Mouse (Mus musculus) intestine, embryonic 14.5 days (tissue): ENCODE results near the gene Zbtb16. TPM values are rescaled to one million over a fixed set of nuclear protein-coding genes. Genes with fewer than 3 reads are reported as not detected.

Experiments used
- ATAC-seq: fragments of 200-750 bp; cut with Nextera tagmentation; replicated peaks from 2 replicates; pipeline ENCODE4 v1.8.0; 2017; ENCODE audit warnings: low read depth, moderate number of reproducible peaks, moderate TSS enrichment, moderate library complexity; ENCODE audit not compliant: low FRiP score, low TSS enrichment
- DNase-seq: peaks from one replicate; pipeline ENCODE4 v3.0.0-alpha.2; 2018; ENCODE audit warnings: low spot score
- H3K27ac ChIP-seq: fragments of 300-500 bp; sonication (generic); 2 replicates; pipeline ENCODE4 v1.5.1; 2014; ENCODE audit warnings: low read depth, mild to moderate bottlenecking, control low read depth
- H3K27me3 ChIP-seq: fragments of 300-500 bp; sonication (generic); replicated peaks from 2 replicates; pipeline ENCODE4 v1.6.1; 2014; ENCODE audit warnings: low read length, control low read depth; ENCODE audit not compliant: control insufficient read depth, insufficient read depth
- H3K36me3 ChIP-seq: fragments of 300-500 bp; sonication (generic); 2 replicates; pipeline ENCODE4 v1.6.1; 2014; ENCODE audit warnings: low read length, control low read depth; ENCODE audit not compliant: control insufficient read depth, insufficient read depth
- H3K4me1 ChIP-seq: fragments of 300-500 bp; sonication (generic); replicated peaks from 2 replicates; pipeline ENCODE4 v1.6.1; 2014; ENCODE audit warnings: low read length, control low read depth, mixed read lengths; ENCODE audit not compliant: control insufficient read depth, insufficient read depth
- H3K4me2 ChIP-seq: fragments of 300-500 bp; sonication (generic); 2 replicates; pipeline ENCODE4 v1.6.1; 2014; ENCODE audit warnings: low read length
- H3K4me3 ChIP-seq: fragments of 300-500 bp; sonication (generic); 2 replicates; pipeline ENCODE4 v1.5.1; 2014; ENCODE audit warnings: low read depth, low read length, control low read depth, mixed read lengths
- H3K9ac ChIP-seq: fragments of 300-500 bp; sonication (generic); 2 replicates; pipeline ENCODE4 v1.6.1; 2014; ENCODE audit warnings: mild to moderate bottlenecking, low read length
- H3K9me3 ChIP-seq: fragments of 300-500 bp; sonication (generic); 2 replicates; pipeline ENCODE4 v1.6.1; 2016; ENCODE audit warnings: low read length, control low read depth; ENCODE audit not compliant: control insufficient read depth
- WGBS: fragments of 180-500 bp; shearing (Covaris S2); extraction: QIAGEN DNeasy Blood & Tissue Kit; methylation state at CpG from one replicate; pipeline ENCODE4 v1.1.7; 2014; 5-methylcytosine and 5-hydroxymethylcytosine counted together
- polyA plus RNA-seq: library from polyadenylated mRNA; unstranded; fragments of >200 nt; fragmentation: Nextera tagmentation; extraction: Ambion mirVana; gene quantifications from 2 replicates; pipeline ENCODE4 v1.2.1, GENCODE M21; 2014

Gene Zbtb16
- polyA plus RNA-seq, 1 experiment from 2014 or later = 2.4 TPM

DNA sequence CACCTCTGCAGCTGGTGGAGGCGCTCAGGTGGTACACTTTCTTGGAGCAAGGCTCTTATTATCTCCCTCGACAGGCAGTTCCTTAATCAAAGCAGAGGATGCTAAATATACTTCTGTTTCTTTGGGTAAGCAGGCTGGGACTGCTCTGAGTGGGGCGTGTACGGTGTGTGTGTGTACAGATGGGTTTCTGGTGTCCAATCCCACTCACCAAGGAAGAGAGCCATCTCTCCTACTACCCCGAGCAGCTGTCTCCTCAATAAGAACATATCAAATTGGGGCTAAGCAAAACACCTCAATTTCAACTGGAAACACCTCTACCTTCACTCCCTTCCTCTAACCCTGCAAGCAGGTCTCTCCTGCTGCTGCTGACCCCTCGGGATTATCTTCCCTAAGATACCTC is 162.8 kb downstream of the Zbtb16 start:
- H3K4me3 ChIP-seq = no peak overlapping the region
- ATAC-seq (no peak), DNase-seq (no peak)
- 74% methylated on average over 6 of the region's 6 CpGs for WGBS
- no peak overlapping the region for H3K9ac ChIP-seq
- H3K4me1 ChIP-seq = peaks cover 13% of the 10 kb centered on the region
- no peaks in the 10 kb centered on the region for H3K27me3 ChIP-seq
- no peaks in the 10 kb centered on the region for H3K36me3 ChIP-seq
- no peak overlapping the region for H3K4me2 ChIP-seq
- no peaks in the 10 kb centered on the region for H3K9me3 ChIP-seq
- no peak overlapping the region for H3K27ac ChIP-seq

DNA sequence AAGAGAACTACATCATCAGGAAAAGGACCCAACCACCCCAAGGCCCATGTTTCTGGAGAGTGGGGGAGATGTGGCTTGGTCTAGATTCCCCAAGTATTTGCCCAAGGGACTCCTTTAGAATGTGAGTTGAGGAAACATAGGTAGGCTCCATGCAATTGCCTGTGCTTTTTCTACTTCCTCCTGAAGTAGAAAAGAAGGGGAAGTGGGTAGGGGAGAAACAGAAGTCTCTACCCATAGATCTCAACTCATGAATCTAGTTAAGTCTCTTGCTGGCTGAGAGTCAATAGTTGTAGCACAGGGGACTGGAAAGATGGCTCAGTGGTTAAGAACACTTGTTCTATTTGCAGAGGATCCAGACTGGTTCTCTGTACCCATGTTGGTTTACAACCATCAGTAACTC is 164.2 kb downstream of the Zbtb16 start:
- Histone ChIP-seq H3K9me3 (no peaks in the 10 kb centered on the region), H3K9ac (no peak overlapping the region), H3K27ac (no peak overlapping the region), H3K4me3 (no peak overlapping the region), H3K36me3 (no peaks in the 10 kb centered on the region), H3K4me2 (no peak overlapping the region), H3K4me1 (peaks cover 13% of the 10 kb centered on the region), H3K27me3 (no peaks in the 10 kb centered on the region)
- no peak for ATAC-seq
- DNase-seq = no peak

DNA sequence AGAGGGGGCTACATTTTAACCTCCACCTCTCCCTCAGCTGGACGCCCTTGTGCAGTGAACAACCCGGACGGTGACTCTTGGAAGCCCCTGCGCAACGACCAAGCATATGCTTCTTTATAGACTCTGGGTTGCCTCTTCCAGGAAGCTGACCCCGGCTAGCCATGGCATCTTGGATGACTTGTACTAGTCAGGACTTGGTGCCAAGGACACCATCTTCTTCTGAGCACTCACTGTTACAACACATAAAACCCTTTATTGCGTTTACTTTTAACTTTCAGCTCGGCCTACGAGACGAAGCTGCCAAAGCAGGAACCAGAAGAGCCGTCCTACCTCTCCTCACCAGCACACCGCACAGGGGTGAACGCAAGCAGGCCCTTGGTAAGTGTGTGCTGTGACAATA is 165.9 kb downstream of the Zbtb16 start:
- Histone ChIP-seq H3K9me3 (no peaks in the 10 kb centered on the region), H3K4me2 (no peak overlapping the region), H3K27me3 (no peaks in the 10 kb centered on the region), H3K27ac (no peak overlapping the region), H3K36me3 (no peaks in the 10 kb centered on the region), H3K4me1 (peaks cover 9% of the 10 kb centered on the region), H3K9ac (no peak overlapping the region), H3K4me3 (no peak overlapping the region)
- 79% methylated on average over 13 of the region's 13 CpGs for WGBS
- no peak for DNase-seq
- ATAC-seq = no peak

DNA sequence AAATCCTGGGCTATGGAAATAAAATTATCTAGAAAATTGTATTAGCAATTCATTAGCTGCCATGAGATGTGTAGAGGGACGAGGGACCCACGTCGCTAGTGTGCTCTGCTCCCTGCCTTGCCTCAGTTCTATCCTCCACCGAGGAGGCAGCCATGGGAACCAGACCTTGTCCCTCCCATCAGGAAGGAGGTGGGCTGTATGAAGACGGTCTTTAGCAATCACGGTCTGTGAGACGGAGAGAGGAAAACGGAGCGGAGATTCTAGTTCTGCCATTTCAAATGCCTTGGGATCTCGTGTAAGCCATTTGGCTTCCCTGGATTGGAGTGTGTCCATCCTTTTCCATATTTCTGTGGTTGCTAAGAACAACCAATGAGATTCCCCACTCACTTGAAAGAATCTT is 166.3 kb downstream of the Zbtb16 start:
- H3K36me3 ChIP-seq = no peaks in the 10 kb centered on the region
- H3K27ac ChIP-seq = no peak overlapping the region
- H3K9ac ChIP-seq = no peak overlapping the region
- WGBS = 78% methylated on average over 10 of the region's 10 CpGs
- peaks cover 7% of the 10 kb centered on the region for H3K4me1 ChIP-seq
- DNase-seq = no peak
- H3K4me2 ChIP-seq = no peak overlapping the region
- H3K4me3 ChIP-seq = no peak overlapping the region
- no peak for ATAC-seq
- no peaks in the 10 kb centered on the region for H3K9me3 ChIP-seq
- H3K27me3 ChIP-seq = no peaks in the 10 kb centered on the region

DNA sequence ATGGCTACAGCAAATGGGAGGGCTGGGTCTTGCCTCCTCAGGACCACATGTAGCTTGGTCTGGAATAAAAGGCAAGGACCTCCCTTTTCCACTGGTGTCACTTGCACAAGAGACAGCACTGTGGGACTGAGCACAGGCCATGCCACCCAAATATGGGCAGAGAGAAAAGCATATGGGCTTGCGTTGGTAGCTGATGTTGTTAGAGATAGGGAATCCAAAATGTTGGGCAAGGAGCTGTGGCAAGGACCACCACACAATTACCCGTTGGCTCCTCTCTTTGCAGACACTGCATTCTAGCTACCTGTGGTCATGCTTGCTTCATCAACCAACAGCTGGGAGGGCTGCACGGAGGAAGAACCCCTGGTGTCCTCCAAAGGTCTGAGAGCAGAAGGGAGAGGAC is 169.3 kb downstream of the Zbtb16 start:
- H3K9ac ChIP-seq = no peak overlapping the region
- H3K27me3 ChIP-seq = no peaks in the 10 kb centered on the region
- no peak for ATAC-seq
- no peak overlapping the region for H3K4me2 ChIP-seq
- WGBS = 83% methylated on average over 3 of the region's 3 CpGs
- peaks cover 12% of the 10 kb centered on the region for H3K4me1 ChIP-seq
- no peak overlapping the region for H3K27ac ChIP-seq
- no peak overlapping the region for H3K4me3 ChIP-seq
- DNase-seq = no peak
- H3K36me3 ChIP-seq = no peaks in the 10 kb centered on the region
- no peaks in the 10 kb centered on the region for H3K9me3 ChIP-seq

DNA sequence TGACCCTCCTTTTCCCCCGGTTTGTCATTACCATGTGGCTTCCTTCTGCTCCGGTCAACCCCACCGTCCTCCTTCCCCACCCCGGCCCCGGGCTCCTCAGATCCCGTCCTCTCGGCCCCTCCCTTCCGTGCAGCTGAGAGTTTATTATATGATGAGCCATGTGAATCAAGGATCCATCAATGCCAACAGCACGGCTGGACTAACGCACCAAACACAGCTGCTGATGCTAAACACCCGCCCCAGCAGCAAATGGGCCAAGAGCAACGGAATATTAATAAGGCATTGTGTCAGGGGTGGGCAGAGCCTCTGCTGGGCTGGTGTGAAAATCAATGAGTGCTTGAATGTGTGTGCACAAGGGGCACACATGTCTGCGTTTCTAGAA is 173.0 kb downstream of the Zbtb16 start:
- peaks cover 12% of the 10 kb centered on the region for H3K4me1 ChIP-seq
- DNase-seq (no peak), ATAC-seq (peak; percentile 53; the same call in 1 of the 2 replicates)
- peaks cover 5% of the 10 kb centered on the region; the same call in 1 of the 2 replicates for H3K9me3 ChIP-seq
- no peak overlapping the region for H3K9ac ChIP-seq
- no peak overlapping the region for H3K27ac ChIP-seq
- no peaks in the 10 kb centered on the region for H3K27me3 ChIP-seq
- H3K4me3 ChIP-seq = no peak overlapping the region
- peak overlapping the region; percentile 11; the same call in 1 of the 2 replicates for H3K4me2 ChIP-seq
- WGBS = 29% methylated on average over 13 of the region's 13 CpGs
- H3K36me3 ChIP-seq = no peaks in the 10 kb centered on the region

DNA sequence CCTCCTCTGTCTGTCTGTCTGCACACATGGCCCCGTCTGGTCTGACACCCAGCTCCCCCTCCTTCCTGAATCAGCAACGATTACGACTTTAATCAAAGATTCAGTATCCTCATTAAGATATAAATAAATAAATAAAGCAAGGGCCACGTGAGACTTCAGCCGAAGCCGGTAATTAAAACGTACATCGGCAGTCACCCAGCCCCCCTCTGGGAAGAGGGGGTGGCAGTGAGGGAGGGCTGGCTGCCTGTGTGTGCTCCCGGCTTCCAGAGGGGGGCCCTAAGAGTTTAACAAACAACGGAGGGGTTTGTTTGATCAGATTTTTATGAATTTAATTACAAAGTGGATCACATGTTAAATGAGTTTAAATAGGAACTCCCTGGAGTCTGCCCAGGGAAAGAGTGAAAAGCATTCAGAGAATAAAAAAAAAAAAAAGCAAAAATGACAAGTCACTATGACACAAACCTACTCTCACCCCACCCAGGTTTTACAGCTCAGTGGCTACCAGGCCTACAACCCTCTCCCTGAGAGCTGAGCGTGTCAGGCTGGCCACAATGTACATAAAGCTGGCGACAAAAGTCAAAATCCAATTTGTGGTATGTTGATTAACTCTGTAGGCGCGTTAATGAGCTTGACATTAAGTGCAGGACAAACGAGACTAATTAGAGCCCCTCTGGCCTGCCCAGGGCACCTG is 173.5 kb downstream of the Zbtb16 start:
- Histone ChIP-seq H3K9me3 (peaks cover 5% of the 10 kb centered on the region; the same call in 1 of the 2 replicates), H3K27me3 (no peaks in the 10 kb centered on the region), H3K4me3 (no peak overlapping the region), H3K9ac (no peak overlapping the region), H3K4me2 (peak overlapping the region; percentile 11; the same call in 1 of the 2 replicates), H3K4me1 (peaks cover 12% of the 10 kb centered on the region), H3K27ac (no peak overlapping the region), H3K36me3 (no peaks in the 10 kb centered on the region)
- DNase-seq (no peak), ATAC-seq (no peak)
- WGBS = 44% methylated on average over 15 of the region's 15 CpGs

DNA sequence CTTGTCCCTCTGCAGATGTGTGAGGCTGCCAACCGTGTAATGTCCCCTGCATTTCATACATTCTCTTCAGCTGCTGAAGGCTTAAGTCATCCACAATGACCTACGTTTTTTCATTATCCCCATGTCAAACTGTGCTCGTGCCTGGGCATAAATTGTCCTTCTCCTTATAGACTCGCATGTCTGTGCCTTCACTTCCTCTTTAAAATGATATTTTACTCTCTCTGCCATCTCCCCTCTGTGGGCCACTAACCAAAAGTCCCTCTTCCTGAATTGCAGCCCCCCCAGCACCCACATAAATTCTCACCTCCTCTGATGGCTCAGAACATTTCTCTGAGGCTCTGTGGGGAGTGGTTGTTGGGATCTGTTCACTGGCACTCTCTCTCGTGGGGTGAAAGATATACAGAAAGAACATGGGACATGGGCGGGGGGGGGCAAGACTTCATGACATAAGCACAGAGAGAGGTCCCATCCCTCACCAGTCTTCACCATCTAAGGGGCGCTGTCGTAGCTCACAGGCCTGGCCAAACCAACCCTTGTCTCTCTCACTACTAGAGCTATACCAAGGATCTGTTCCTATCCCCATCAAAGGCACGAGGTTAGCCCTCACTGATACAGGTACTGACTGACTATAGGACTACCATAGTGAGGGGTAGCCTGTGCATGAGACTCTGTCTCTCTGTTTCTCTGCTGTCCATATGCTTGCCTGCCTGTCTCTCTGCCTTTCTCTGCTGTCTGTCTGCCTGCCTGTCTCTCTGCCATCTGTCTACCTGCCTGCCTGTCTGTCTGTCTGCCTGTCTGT is 174.6 kb downstream of the Zbtb16 start:
- Histone ChIP-seq H3K9me3 (peaks cover 5% of the 10 kb centered on the region; the same call in 1 of the 2 replicates), H3K4me3 (no peak overlapping the region), H3K4me1 (peaks cover 12% of the 10 kb centered on the region), H3K27ac (no peak overlapping the region), H3K36me3 (no peaks in the 10 kb centered on the region), H3K27me3 (no peaks in the 10 kb centered on the region), H3K9ac (no peak overlapping the region), H3K4me2 (no peak overlapping the region)
- DNase-seq (no peak), ATAC-seq (no peak)
- 73% methylated on average over 9 of the region's 9 CpGs for WGBS
